Mouse (Mus musculus): Measurements from ENCODE around the gene Sprtn.

- no peak for TF ChIP-seq POLR2A (IDR thresholded peaks at IDR 0.05; ENCODE audit: borderline replicate concordance, low read depth, low read length)
- no peak for TF ChIP-seq CTCF (IDR thresholded peaks at IDR 0.05; ENCODE audit: low read depth, low read length)
Observed at GRCm38 (mm10) chr8:124871474-124871873, 26.2 kb upstream of the Sprtn start.
